Mouse (Mus musculus) liver, embryonic 14.5 days (tissue): Measurements from ENCODE around the gene Pex13.

Source experiments
- CTCF ChIP-seq: IDR thresholded peaks from 2 replicates; pipeline ENCODE4 v1.5.1; 2016; ENCODE audit warnings: antibody characterized with exemption, low read depth, control low read depth
- EP300 ChIP-seq: IDR thresholded peaks from 2 replicates; pipeline ENCODE4 v1.6.1; 2016; ENCODE audit warnings: antibody characterized with exemption, low read depth

GRCm38 (mm10) chr11:23665798-23666501, at the start of gene Pex13:
- TF ChIP-seq CTCF (no peak), EP300 (no peak)
